Mouse (Mus musculus) limb, embryonic 11.5 days (tissue): ENCODE results near the gene Tsga13. TPM values are rescaled to one million over a fixed set of nuclear protein-coding genes. Genes with fewer than 3 reads are reported as not detected.

ENCODE experiments used
- ATAC-seq: fragments of 200-750 bp; cut with Nextera tagmentation; 2 replicates; pipeline ENCODE4 v1.8.0; 2017; ENCODE audit warnings: low read depth; ENCODE audit not compliant: insufficient number of reproducible peaks, low FRiP score, low TSS enrichment
- DNase-seq: peaks from one replicate; pipeline ENCODE4 v3.0.0-alpha.2; 2015; ENCODE audit warnings: low spot score
- H3K27ac ChIP-seq: fragments of 300-500 bp; sonication (generic); replicated peaks from 2 replicates; pipeline ENCODE4 v1.5.1; 2014; ENCODE audit warnings: low read depth, mild to moderate bottlenecking, low read length
- H3K27me3 ChIP-seq: fragments of 300-500 bp; sonication (generic); 2 replicates; pipeline ENCODE4 v1.6.1; 2014; ENCODE audit warnings: mild to moderate bottlenecking, low read length, mixed read lengths; ENCODE audit not compliant: control insufficient read depth, insufficient read depth
- H3K36me3 ChIP-seq: fragments of 300-500 bp; sonication (generic); 2 replicates; pipeline ENCODE4 v1.6.1; 2014; ENCODE audit warnings: mild to moderate bottlenecking, low read length, moderate library complexity, mixed read lengths; ENCODE audit not compliant: control insufficient read depth, insufficient read depth
- H3K4me1 ChIP-seq: fragments of 300-500 bp; sonication (generic); 2 replicates; pipeline ENCODE4 v1.6.1; 2014; ENCODE audit warnings: low read length, mixed read lengths; ENCODE audit not compliant: control insufficient read depth, insufficient read depth
- H3K4me2 ChIP-seq: fragments of 300-500 bp; sonication (generic); 2 replicates; pipeline ENCODE4 v1.6.1; 2014; ENCODE audit warnings: low read depth, mild to moderate bottlenecking, moderate library complexity; ENCODE audit not compliant: severe bottlenecking
- H3K4me3 ChIP-seq: fragments of 300-500 bp; sonication (generic); 2 replicates; pipeline ENCODE4 v1.5.1; 2014; ENCODE audit warnings: low read depth, low read length
- H3K9ac ChIP-seq: fragments of 300-500 bp; sonication (generic); 2 replicates; pipeline ENCODE4 v1.6.1; 2014; ENCODE audit warnings: mild to moderate bottlenecking, low read length
- H3K9me3 ChIP-seq: fragments of 300-500 bp; sonication (generic); 2 replicates; pipeline ENCODE4 v1.6.1; 2016; ENCODE audit warnings: low read length; ENCODE audit not compliant: control insufficient read depth
- WGBS: fragments of 180-500 bp; shearing (Covaris S2); extraction: QIAGEN DNeasy Blood & Tissue Kit; methylation state at CpG from one replicate; pipeline ENCODE4 v1.1.7; 2014; 5-methylcytosine and 5-hydroxymethylcytosine counted together
- polyA plus RNA-seq: library from polyadenylated mRNA; unstranded; fragments of >200 nt; fragmentation: Nextera tagmentation; extraction: Ambion mirVana; gene quantifications from 2 replicates; pipeline ENCODE4 v1.2.1, GENCODE M21; 2014

Tsga13 gene
- 0.25 TPM in 1 of 2 replicates, not detected in the other for polyA plus RNA-seq

DNA sequence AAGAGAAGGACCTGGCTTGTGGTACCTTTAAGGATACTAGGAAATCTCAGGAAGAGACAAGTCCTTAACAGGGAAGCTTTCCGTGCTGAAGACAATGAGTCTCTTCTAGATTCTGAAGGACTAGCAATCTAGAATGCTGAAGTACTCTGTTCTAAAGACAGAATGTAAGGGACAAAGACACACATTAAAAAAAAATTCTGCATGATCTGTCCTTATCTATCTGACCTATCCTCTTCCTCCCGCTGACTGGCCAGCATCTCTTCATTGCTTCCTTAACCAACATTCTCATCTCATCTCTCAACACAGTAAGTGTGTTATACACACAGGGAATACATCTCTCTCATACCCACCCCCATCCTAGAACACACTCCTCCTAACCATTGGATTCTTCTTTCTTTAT lies at the start of gene Tsga13:
TSS of gene Tsga13 (minus strand) at position 101 of the 400 bp plus-strand sequence.
- ATAC-seq, result no peak

DNA sequence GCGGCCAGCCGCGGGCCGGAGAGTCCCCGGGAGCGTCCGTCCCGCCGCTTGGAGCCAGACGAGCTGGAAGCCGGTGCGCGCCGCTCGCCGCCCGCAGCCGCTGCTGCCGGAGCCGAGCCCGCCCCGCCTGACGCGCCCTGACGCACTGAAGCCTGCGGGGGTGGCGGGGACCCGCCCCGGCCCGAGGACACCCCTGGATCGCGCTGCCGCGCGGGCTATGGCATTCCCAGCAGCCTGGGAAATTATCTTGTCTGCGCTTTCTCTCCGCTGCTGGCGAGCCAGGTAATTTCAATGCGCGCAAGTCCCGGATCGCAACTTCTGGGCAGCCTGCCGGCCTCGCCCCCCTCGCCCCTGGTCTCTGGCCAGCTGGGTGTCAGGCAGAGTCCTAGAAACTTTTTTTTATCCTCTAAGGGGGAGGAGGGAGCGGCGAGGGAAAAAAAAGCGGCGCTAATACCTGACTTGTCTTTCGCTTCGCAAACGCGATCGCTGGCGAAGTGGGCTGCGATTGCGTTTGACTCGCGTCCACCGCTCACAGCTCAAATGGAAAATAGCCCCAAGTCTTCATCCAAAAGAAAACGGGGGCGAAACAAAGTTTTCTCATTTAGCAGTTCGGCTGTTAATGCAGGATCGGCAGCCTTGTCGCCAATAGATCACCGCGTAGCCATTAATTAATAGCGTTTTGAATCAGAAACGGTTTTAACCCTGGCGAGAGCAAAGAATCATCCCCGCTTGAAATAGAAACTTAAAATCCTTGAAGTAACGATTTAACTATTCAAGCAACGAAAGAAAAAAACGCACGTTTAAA lies 43.6 kb upstream of the Tsga13 start, which contains the start of gene Klf14:
TSS of gene Klf14 (minus strand) at position 343 of the 805 bp plus-strand sequence.
- peak; percentile 75 for DNase-seq
- no peak for ATAC-seq

More for the DNA sequence above, at the start of gene Tsga13:
- no peak within 1 kb of the TSS for H3K4me2 ChIP-seq
- H3K9ac ChIP-seq, result no peak within 1 kb of the TSS
- H3K4me1 ChIP-seq, result no peaks in the 10 kb centered on the region
- H3K36me3 ChIP-seq, result no peaks in the 10 kb centered on the region
- no peaks in the 10 kb centered on the region for H3K27me3 ChIP-seq
- 95% methylated on average over 2 of the region's 2 CpGs for WGBS
- H3K27ac ChIP-seq, result no peak within 1 kb of the TSS
- DNase-seq, result no peak
- H3K4me3 ChIP-seq, result no peak within 1 kb of the TSS
- H3K9me3 ChIP-seq, result no peaks in the 10 kb centered on the region

DNA sequence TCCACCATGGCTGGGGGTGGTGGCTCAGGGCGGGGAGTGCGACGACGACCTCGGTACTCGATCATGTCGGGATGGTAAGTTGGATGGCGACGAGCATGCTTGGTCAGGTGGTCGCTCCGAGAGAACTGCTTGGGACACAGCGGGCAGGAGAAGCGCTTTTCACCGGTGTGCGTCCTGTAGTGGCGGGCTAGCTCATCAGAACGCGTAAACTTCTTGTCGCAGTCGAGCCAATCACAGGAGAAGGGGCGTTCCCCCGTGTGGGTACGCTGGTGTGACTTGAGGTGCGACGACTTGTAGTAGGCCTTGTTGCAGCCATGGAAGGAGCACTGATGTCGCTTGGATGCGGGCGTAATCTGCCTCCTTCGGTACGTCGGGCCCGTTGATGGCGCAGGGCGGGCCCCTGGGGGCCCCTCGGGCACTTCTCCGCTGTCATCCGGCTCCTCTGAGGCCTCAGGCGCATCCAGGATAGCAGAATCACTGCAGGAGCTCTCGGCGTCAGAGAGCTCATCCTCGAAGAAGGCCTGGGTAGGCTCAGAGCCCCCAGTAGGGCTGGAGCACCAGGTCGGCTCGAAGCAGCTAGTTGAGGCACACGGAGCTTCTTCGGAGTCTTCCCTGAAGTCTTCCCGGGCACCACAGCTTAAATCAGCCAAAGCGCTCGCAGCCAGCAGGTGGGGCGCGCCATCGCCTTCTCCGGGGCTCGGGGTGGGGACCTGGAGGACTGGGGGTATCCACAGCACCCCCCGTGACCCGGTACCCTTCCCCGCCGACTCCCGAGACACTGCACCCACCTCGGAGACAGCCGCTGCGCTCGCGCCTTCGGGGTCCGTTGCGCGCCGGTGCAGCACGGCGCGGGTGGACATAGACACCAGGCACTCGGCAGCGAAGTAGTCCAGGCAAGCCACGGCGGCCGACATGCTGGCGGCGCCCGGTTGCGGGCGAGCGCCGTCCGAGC lies 42.7 kb upstream of the Tsga13 start:
- H3K9ac ChIP-seq, result no peak overlapping the region
- H3K9me3 ChIP-seq, result peaks cover 16% of the 10 kb centered on the region
- H3K4me3 ChIP-seq, result peak overlapping the region; percentile 48
- ATAC-seq (no peak), DNase-seq (peak; percentile 66)
- peak overlapping the region; percentile 74 for H3K4me2 ChIP-seq
- H3K27ac ChIP-seq, result no peak overlapping the region
- H3K27me3 ChIP-seq, result peaks cover 22% of the 10 kb centered on the region
- no peaks in the 10 kb centered on the region for H3K4me1 ChIP-seq
- H3K36me3 ChIP-seq, result no peaks in the 10 kb centered on the region
- 5% methylated on average over 81 of the region's 84 CpGs for WGBS

More for the DNA sequence above, 43.6 kb upstream of the Tsga13 start, which contains the start of gene Klf14:
- peak within 1 kb of the TSS; percentile 48 for H3K4me3 ChIP-seq
- no peaks in the 10 kb centered on the region for H3K36me3 ChIP-seq
- peaks cover 22% of the 10 kb centered on the region for H3K27me3 ChIP-seq
- H3K9me3 ChIP-seq, result peaks cover 16% of the 10 kb centered on the region
- under 1% methylated on average over 73 of the region's 75 CpGs for WGBS
- peak within 1 kb of the TSS; percentile 74 for H3K4me2 ChIP-seq
- H3K9ac ChIP-seq, result peak within 1 kb of the TSS; percentile 37; the same call in 1 of the 2 replicates
- H3K27ac ChIP-seq, result no peak within 1 kb of the TSS
- H3K4me1 ChIP-seq, result no peaks in the 10 kb centered on the region

DNA sequence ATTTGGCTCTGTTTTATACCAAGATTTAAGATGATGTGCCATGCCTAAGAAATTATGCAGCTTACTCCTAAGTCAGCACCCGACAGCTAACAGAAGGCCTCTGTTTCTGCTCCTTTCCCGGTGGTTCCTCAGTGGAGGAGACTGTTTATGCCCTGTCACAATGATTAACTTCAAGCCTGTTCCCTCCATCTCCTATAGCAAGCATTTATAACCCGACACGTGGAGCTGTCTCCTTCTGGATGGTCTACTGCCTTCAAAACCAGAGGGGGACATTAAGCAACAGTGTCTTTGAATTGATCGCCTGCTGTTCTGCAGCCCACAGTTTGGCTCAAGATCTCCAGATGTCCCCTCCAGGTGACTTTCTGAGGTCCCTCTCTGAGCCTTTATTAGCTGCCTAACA lies 23.9 kb upstream of the Tsga13 start:
- WGBS, result 38% methylated on average over 5 of the region's 5 CpGs
- Histone ChIP-seq H3K4me2 (no peak overlapping the region), H3K27ac (no peak overlapping the region), H3K9me3 (no peaks in the 10 kb centered on the region), H3K4me1 (no peaks in the 10 kb centered on the region), H3K4me3 (no peak overlapping the region), H3K9ac (no peak overlapping the region), H3K36me3 (no peaks in the 10 kb centered on the region), H3K27me3 (no peaks in the 10 kb centered on the region)
- DNase-seq (no peak), ATAC-seq (no peak)

DNA sequence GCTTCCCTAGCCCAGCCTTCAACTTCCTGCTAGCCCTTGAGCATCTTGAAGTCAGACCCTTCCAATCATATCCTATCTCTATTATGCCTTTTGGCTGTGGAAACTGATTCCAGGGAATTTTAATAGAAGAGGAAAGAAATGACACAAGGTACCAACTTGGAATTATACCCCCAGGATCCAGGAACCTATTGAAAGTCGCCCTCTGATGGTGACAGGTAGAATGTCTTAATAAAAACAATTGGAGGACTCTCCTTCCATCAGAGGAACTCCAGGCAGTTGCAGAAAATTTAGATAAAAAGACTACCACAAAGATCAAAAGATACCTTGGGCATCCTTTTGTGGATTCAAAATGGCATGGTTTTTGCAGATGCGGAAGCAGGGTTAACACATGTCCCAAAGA lies 7.4 kb upstream of the Tsga13 start:
- H3K9ac ChIP-seq, result no peak overlapping the region
- 44% methylated on average over 2 of the region's 2 CpGs for WGBS
- H3K4me2 ChIP-seq, result no peak overlapping the region
- ATAC-seq (no peak), DNase-seq (no peak)
- H3K4me3 ChIP-seq, result no peak overlapping the region
- H3K27me3 ChIP-seq, result no peaks in the 10 kb centered on the region
- no peak overlapping the region for H3K27ac ChIP-seq
- no peaks in the 10 kb centered on the region for H3K9me3 ChIP-seq
- no peaks in the 10 kb centered on the region for H3K36me3 ChIP-seq
- H3K4me1 ChIP-seq, result no peaks in the 10 kb centered on the region

DNA sequence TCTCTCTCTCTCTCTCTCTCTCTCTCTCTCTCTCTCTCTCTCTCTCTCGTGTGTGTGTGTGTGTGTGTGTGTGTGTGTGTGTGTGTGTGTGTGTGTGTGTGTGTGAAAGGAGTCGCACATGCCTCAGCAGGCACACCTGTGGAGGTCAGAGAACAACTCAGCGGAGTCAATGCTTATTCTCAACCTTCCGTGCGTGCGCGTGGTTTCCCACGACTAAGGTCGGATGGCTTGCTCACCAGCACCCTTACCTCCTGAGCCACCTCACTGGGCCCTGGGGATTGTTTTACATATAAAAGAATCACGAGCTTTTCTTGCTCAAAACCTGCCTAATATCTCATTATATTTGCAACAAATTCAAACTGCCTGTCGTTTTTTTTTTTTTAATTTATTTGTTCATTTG lies 6.5 kb upstream of the Tsga13 start:
- Histone ChIP-seq H3K27me3 (no peaks in the 10 kb centered on the region), H3K4me3 (no peak overlapping the region), H3K27ac (no peak overlapping the region), H3K4me1 (no peaks in the 10 kb centered on the region), H3K36me3 (no peaks in the 10 kb centered on the region), H3K4me2 (no peak overlapping the region), H3K9ac (no peak overlapping the region), H3K9me3 (no peaks in the 10 kb centered on the region)
- 78% methylated on average over 10 of the region's 11 CpGs for WGBS
- no peak for ATAC-seq
- DNase-seq, result no peak

DNA sequence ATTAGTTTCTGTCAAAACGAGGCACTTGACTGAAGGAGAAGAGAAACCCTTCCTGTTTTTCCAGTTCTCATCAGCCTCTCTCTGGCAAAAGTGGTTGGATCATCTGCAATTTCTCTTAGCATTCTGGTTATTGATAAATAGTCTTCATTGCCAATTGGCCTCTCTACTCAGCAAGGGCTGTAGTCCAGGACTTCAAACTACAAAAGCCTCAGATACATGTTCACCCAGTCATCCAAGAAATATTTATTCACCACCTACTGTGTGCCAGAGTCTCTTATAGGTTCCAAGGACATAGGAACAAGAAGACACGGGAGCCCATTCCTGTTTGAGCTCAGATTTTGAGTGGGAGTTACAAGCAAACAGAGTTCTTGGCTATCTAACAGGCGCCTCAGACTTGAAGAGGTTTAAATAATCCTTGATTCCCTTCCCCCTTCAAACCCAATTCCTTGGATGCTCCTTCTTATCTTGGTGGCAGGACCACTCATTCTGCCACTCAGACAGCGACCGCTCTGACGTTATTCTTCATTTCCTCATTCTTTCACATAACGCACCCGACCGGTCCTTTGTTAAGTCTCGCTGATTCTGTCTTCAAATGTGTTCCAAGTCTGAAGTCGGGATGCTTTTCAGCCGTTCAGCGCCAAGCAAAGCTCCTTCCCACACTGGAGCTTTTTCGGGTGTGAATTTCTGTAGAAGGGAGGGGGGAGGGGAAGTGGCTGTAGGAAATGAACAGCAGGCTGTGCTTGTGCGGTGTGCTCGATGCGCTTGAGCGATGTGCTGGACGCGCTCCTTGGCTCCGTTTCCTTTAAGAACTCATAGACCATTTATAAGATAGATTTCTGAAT lies 5.7 kb upstream of the Tsga13 start:
- Histone ChIP-seq H3K4me2 (no peak overlapping the region), H3K4me3 (no peak overlapping the region), H3K9me3 (no peaks in the 10 kb centered on the region), H3K27ac (no peak overlapping the region), H3K9ac (no peak overlapping the region), H3K4me1 (no peaks in the 10 kb centered on the region), H3K36me3 (no peaks in the 10 kb centered on the region), H3K27me3 (no peaks in the 10 kb centered on the region)
- WGBS, result 74% methylated on average over 21 of the region's 21 CpGs
- no peak for DNase-seq
- ATAC-seq, result no peak
